Mouse (Mus musculus) retina, adult 2 months (tissue): ENCODE results near the gene Mesd.

Experiments used
- DNase-seq: peaks from one replicate; pipeline ENCODE4 v3.0.0-alpha.2; 2012; ENCODE audit warnings: low read depth, low spot score

Gene Mesd

DNA sequence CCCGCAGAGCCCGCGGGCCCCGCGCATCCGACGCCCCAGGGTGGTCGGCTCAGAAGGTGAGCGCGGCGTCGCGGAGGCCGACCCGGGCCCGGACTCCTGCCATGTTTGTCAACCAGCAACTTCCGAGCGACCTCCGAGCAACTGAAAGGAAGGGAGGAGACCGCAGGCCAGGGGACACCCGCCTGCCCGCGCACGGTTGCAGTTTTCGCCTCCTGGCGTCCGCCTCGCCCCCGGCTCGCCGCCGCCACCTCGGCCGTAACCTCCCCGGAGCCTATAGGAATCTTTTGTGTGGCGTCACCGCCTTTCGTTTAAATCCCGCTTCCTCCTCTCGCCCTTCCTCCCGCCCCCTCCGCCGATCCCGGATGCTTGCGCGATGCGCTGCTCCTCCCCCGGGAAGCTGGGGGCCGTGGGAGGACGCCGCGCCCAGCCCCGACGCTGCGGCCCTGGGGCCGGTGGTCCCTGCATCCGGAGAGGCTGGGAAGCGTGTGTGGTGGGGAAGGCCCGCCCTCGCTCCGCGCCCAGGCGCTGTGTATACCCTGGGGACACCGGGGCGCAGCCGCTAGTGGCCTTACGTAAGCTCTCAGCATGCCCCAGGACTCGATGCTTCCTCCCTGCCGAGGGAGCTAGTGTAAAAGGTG, at the start of gene Mesd, which contains the start of gene Tlnrd1:
Mesd (plus strand) TSS at position 446 of the 638 bp plus-strand sequence.
Tlnrd1 (minus strand) TSS at position 285 of the 638 bp plus-strand sequence.
- peak; percentile 69 for DNase-seq

- no peak for DNase-seq
Measured at GRCm38 (mm10) chr7:83838525-83839224, 45.6 kb upstream of the Mesd start.

DNA sequence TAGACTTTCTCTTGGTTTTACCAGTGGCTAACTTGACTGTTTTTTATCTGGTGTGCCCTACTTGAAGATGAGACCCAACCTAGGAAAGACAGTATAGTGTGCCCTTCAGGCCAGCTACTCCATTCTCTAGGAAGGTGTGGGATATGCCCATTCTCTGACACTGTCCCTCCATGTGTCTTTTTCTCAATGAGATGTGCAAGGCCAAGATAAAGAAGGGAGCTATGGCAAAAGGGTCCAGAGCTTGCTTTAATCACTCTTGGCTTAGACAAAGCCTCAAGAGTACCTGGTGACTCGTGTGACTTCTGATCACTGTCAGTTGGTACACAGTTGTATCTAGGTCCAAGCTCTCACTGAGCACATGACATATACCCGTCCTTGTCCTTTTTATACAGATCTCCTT, 44.2 kb upstream of the Mesd start:
- DNase-seq: no peak

DNA sequence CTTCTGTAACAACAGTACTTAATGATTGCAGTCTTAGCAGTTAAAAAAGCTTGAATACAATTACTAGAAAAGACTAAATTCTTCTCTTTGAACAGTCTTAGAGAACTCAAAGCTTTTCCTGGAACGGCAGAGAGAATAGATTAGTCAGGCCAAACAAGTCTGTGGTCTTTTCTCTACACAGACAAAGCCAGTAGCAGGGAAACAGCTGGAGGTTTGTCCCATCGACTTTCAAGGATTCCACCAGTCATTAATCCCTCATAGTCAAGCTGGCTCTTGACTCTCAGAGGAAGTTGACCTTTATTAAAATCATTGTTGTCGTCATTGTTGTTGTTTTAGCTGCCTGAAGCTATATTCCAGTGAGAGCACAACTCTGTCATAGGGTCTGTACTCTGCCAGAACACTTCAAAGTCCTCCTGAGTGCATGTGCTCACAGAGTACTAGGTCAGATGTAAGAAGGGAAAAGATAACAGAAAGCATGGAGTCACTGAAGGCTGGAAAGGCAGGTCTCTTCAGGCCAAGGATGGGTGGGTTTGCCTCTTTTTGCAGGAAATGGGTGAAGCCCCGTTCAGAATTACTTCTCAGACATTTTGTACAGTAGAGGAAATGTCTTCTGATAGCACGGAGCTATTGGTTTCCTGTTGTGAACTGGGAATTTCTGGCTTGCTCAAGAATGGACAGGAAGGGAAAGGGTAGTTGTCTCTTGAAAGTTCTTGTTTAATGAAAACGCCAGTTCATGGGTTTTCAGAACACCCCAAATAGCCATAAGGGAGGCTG, 41.6 kb upstream of the Mesd start:
- DNase-seq: no peak

GRCm38 (mm10) chr7:83844807-83845206, 39.5 kb upstream of the Mesd start:
- DNase-seq: no peak

DNA sequence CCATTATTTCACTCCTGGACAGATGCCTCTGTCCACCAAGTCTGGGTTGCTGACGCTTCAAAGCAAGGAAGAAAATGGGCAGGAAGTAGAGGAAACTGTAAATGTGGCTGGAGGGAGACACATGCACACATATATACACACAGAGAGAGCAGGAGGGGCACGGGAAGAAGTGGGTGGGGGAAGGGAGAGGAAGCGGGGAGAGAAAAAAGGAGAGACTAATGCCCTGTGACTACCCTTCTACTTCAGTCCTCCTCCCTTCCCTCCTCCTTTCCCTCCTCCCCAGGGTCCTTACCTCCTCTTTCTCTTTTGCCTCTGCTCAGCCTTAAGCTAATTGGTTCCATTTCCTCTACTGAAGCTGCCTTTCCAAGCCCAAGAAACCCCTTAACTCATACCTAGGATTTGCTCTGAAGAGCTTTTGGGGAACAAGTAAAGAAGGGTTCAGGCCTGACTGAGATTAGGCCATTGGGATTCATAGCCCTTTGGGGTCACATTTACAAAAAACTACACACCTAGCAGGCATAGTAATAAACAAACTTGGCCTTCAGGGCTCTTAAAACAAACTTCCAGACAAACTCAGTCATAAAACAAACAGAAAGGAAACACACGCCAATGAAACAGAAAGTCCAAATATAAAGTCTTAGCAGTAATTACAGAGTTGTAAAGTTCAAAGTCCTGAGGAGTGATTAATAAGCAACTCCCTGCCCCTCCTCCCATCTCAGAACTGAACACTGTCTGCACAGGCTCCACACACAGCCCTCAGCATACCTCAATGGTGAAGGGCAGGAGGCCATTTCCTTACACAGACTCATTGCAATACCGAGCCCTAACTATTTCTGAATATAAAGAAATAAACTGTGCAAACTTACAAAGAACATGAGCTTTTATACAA, 36.8 kb upstream of the Mesd start:
- DNase-seq: no peak

- DNase-seq: no peak
Measured at GRCm38 (mm10) chr7:83851569-83852380, 32.5 kb upstream of the Mesd start.

GRCm38 (mm10) chr7:83852381-83853380, 31.6 kb upstream of the Mesd start:
- no peak for DNase-seq

DNA sequence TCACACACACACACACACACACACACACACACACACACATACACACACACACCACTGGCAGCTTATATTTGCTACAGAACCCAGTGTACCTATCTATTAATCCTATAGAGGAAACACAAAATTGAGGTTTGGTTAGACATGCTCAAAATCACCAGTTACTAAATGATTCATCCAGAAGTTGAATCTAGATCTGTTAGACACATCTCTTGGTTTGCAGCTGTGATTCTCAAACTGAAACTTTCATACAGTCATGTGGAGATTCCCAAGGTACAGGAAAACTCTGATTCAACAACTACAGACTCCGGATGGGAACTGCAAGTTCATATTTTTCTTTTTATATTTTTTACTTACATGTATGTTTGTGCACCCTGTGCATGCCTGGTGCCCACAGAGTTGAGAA, 29.1 kb upstream of the Mesd start:
- no peak for DNase-seq

- no peak for DNase-seq
Measured at GRCm38 (mm10) chr7:83856353-83857207, 27.7 kb upstream of the Mesd start.

DNA sequence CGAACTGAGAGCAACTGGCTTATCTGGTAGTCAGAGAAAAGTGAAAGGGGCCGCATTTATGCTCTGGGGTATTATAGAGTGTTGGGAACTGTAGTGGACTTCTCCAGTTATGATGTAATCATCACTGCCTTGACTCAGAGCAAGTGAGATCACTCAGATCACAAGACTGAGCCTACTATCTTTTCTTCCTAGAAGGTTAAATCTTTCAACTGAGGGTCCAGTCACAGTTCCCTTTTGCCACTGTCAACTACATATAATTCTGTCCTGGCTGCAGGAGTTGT, 27.1 kb upstream of the Mesd start:
- no peak for DNase-seq

DNA sequence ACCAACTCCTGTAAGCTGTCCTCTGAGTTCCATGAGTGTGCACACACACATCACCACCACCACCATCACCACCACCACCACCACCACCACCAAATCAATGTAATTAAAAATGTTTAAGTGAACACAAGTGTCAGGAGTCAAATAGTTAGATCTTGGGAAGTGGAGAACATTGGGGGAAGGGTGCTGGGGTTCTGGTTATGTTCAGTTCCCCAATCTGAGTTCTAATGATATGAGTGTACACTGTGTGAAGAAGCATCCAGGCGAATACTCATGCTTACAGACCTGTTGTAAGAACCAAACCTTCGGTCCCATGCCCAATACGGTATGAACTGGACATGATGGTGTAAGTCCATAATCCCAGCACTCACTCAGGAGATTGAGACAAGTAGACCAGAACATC, 26.3 kb upstream of the Mesd start:
- DNase-seq: no peak

DNA sequence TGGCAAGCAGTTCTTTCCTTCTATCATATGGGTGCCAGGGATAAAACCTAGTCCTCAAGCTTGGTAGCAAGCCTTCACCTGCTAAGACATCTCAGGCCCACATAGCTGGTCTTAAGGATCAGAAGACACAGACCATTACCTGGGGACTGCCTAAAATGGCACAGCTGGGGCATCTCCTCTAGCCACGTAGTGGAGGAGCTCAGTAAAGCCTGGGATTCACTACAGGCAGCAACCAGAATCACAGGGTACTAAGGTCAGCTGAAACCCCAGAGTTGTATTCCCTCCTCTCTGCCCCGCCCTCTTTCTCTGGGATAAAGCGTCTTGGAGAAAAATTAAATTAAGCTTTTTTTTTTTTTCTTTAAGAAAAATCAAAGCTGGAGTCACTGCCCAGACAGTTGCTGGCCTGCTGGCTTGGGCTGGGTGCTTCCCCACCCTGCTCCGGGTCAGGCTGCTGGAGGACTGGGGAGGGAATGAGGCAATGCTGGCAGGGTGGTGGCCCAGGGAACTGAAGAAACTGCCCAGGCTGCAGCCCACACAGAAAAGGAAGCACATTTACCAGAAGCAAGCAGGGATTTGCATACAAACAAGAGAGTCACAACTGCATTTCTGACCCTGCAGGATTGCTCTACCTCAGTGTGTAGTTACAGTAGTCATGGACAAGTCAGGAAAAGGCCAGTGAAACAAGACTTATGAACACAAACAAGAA, 24.7 kb upstream of the Mesd start:
- DNase-seq: no peak

- DNase-seq: no peak
Measured at GRCm38 (mm10) chr7:83863554-83863953, 20.7 kb upstream of the Mesd start.

DNA sequence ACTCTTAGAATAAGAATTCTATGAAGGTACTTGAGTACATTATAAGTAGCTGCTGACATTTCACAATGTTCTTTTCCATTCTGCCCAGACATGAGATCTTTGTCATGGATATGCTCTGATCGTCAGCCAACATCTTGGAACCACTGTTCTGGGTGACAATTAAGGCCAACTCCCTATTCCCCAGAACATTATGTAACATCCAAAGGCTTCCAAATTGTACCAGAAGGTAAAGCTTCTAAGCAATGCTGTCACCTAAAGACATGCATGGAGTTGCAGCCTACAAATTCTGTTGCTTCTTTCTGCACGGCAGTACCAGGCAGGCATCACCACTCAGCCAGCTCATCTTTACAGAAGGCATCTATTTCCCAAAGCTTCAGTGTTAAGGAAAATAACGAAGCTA, 16.1 kb upstream of the Mesd start:
- no peak for DNase-seq

- DNase-seq: no peak
Measured at GRCm38 (mm10) chr7:83869839-83870543, 14.3 kb upstream of the Mesd start.

- DNase-seq: no peak
Measured at GRCm38 (mm10) chr7:83877088-83877487, 7.2 kb upstream of the Mesd start.
